Mouse (Mus musculus) midbrain, embryonic 15.5 days (tissue): ENCODE results near the gene Ehd4. TPM values are rescaled to one million over a fixed set of nuclear protein-coding genes. Genes with fewer than 3 reads are reported as not detected.

Experiments used
- ATAC-seq: fragments of 200-750 bp; cut with Nextera tagmentation; replicated peaks from 2 replicates; pipeline ENCODE4 v1.8.0; 2017; ENCODE audit warnings: moderate TSS enrichment
- H3K27ac ChIP-seq: fragments of 300-500 bp; sonication (generic); 2 replicates; pipeline ENCODE4 v1.5.1; 2015; ENCODE audit warnings: mild to moderate bottlenecking, inconsistent platforms
- H3K27me3 ChIP-seq: fragments of 300-500 bp; sonication (generic); replicated peaks from 2 replicates; pipeline ENCODE4 v1.6.1; 2015; ENCODE audit warnings: inconsistent platforms
- H3K36me3 ChIP-seq: fragments of 300-500 bp; sonication (generic); replicated peaks from 2 replicates; pipeline ENCODE4 v1.6.1; 2015; ENCODE audit warnings: inconsistent platforms
- H3K4me1 ChIP-seq: fragments of 300-500 bp; sonication (generic); 2 replicates; pipeline ENCODE4 v1.6.1; 2015; ENCODE audit warnings: inconsistent platforms
- H3K4me2 ChIP-seq: fragments of 300-500 bp; sonication (generic); 2 replicates; pipeline ENCODE4 v1.6.1; 2015; ENCODE audit warnings: inconsistent platforms, mild to moderate bottlenecking, moderate library complexity
- H3K4me3 ChIP-seq: fragments of 300-500 bp; sonication (generic); 2 replicates; pipeline ENCODE4 v1.5.1; 2015; ENCODE audit warnings: mild to moderate bottlenecking, inconsistent platforms
- H3K9ac ChIP-seq: fragments of 300-500 bp; sonication (generic); 2 replicates; pipeline ENCODE4 v1.6.1; 2015; ENCODE audit warnings: mild to moderate bottlenecking, inconsistent platforms
- H3K9me3 ChIP-seq: fragments of 300-500 bp; sonication (generic); 2 replicates; pipeline ENCODE4 v1.6.1; 2016; ENCODE audit warnings: inconsistent platforms
- WGBS: fragments of 180-500 bp; shearing (Covaris S2); methylation state at CpG from one replicate; pipeline ENCODE4 v1.1.7; 2015; ENCODE audit warnings: mixed read lengths; 5-methylcytosine and 5-hydroxymethylcytosine counted together
- polyA plus RNA-seq: library from polyadenylated mRNA; unstranded; fragments of >200 nt; fragmentation: Nextera tagmentation; extraction: Ambion mirVana; gene quantifications from 2 replicates; pipeline ENCODE4 v1.2.1, GENCODE M21; 2015

The Ehd4 gene
- polyA plus RNA-seq, 1 experiment from 2014 or later, result 17.9 TPM

- H3K9me3 ChIP-seq, result no peaks in the 10 kb centered on the region
- H3K4me1 ChIP-seq, result no peaks in the 10 kb centered on the region
- H3K27ac ChIP-seq, result no peak overlapping the region
- H3K36me3 ChIP-seq, result no peaks in the 10 kb centered on the region
- H3K4me2 ChIP-seq, result no peak overlapping the region
- no peaks in the 10 kb centered on the region for H3K27me3 ChIP-seq
- H3K4me3 ChIP-seq, result no peak overlapping the region
- WGBS, result 93% methylated on average over 6 of the region's 6 CpGs
- no peak for ATAC-seq
- no peak overlapping the region for H3K9ac ChIP-seq
Measured at GRCm38 (mm10) chr2:120122983-120123382, 31.4 kb downstream of the Ehd4 start.

GRCm38 (mm10) chr2:120117346-120117745 is 37.1 kb downstream of the Ehd4 start:
- 89% methylated on average over 6 of the region's 6 CpGs for WGBS
- Histone ChIP-seq H3K27ac (no peak overlapping the region), H3K4me3 (no peak overlapping the region), H3K9ac (no peak overlapping the region), H3K4me1 (no peaks in the 10 kb centered on the region), H3K36me3 (no peaks in the 10 kb centered on the region), H3K27me3 (no peaks in the 10 kb centered on the region), H3K4me2 (no peak overlapping the region), H3K9me3 (no peaks in the 10 kb centered on the region)
- ATAC-seq, result no peak

- no peaks in the 10 kb centered on the region for H3K4me1 ChIP-seq
- no peaks in the 10 kb centered on the region for H3K27me3 ChIP-seq
- no peak overlapping the region for H3K9ac ChIP-seq
- ATAC-seq, result no peak
- H3K36me3 ChIP-seq, result no peaks in the 10 kb centered on the region
- no peak overlapping the region for H3K4me2 ChIP-seq
- no peak overlapping the region for H3K4me3 ChIP-seq
- H3K9me3 ChIP-seq, result no peaks in the 10 kb centered on the region
- 97% methylated on average over 1 of the region's 1 CpGs for WGBS
- no peak overlapping the region for H3K27ac ChIP-seq
Measured at GRCm38 (mm10) chr2:120116362-120116761, 38.0 kb downstream of the Ehd4 start.

- no peak overlapping the region for H3K4me2 ChIP-seq
- no peak overlapping the region for H3K27ac ChIP-seq
- WGBS, result 75% methylated on average over 4 of the region's 4 CpGs
- H3K9me3 ChIP-seq, result no peaks in the 10 kb centered on the region
- H3K9ac ChIP-seq, result no peak overlapping the region
- no peaks in the 10 kb centered on the region for H3K4me1 ChIP-seq
- H3K27me3 ChIP-seq, result no peaks in the 10 kb centered on the region
- no peaks in the 10 kb centered on the region for H3K36me3 ChIP-seq
- no peak overlapping the region for H3K4me3 ChIP-seq
- ATAC-seq, result no peak
Measured at GRCm38 (mm10) chr2:120114977-120115376, 39.4 kb downstream of the Ehd4 start.

GRCm38 (mm10) chr2:120113963-120114362 is 40.4 kb downstream of the Ehd4 start:
- Histone ChIP-seq H3K4me1 (no peaks in the 10 kb centered on the region), H3K27ac (no peak overlapping the region), H3K36me3 (no peaks in the 10 kb centered on the region), H3K9ac (no peak overlapping the region), H3K4me2 (no peak overlapping the region), H3K27me3 (no peaks in the 10 kb centered on the region), H3K4me3 (no peak overlapping the region), H3K9me3 (no peaks in the 10 kb centered on the region)
- 88% methylated on average over 3 of the region's 3 CpGs for WGBS
- ATAC-seq, result no peak

GRCm38 (mm10) chr2:120113476-120113875 is 40.9 kb downstream of the Ehd4 start:
- H3K4me3 ChIP-seq, result no peak overlapping the region
- 88% methylated on average over 6 of the region's 6 CpGs for WGBS
- no peak overlapping the region for H3K9ac ChIP-seq
- no peaks in the 10 kb centered on the region for H3K27me3 ChIP-seq
- no peak for ATAC-seq
- no peaks in the 10 kb centered on the region for H3K9me3 ChIP-seq
- H3K27ac ChIP-seq, result no peak overlapping the region
- no peaks in the 10 kb centered on the region for H3K36me3 ChIP-seq
- H3K4me2 ChIP-seq, result no peak overlapping the region
- no peaks in the 10 kb centered on the region for H3K4me1 ChIP-seq

- Histone ChIP-seq H3K27me3 (no peaks in the 10 kb centered on the region), H3K4me1 (no peaks in the 10 kb centered on the region), H3K27ac (no peak overlapping the region), H3K36me3 (no peaks in the 10 kb centered on the region), H3K4me2 (no peak overlapping the region), H3K9me3 (no peaks in the 10 kb centered on the region), H3K4me3 (no peak overlapping the region), H3K9ac (no peak overlapping the region)
- WGBS, result 63% methylated on average over 4 of the region's 4 CpGs
- ATAC-seq, result no peak
Measured at GRCm38 (mm10) chr2:120111596-120111995, 42.8 kb downstream of the Ehd4 start.

GRCm38 (mm10) chr2:120111172-120111571 is 43.2 kb downstream of the Ehd4 start:
- no peaks in the 10 kb centered on the region for H3K36me3 ChIP-seq
- H3K9ac ChIP-seq, result no peak overlapping the region
- 80% methylated on average over 3 of the region's 3 CpGs for WGBS
- no peak for ATAC-seq
- no peak overlapping the region for H3K4me2 ChIP-seq
- no peaks in the 10 kb centered on the region for H3K9me3 ChIP-seq
- H3K4me1 ChIP-seq, result no peaks in the 10 kb centered on the region
- H3K27ac ChIP-seq, result no peak overlapping the region
- no peaks in the 10 kb centered on the region for H3K27me3 ChIP-seq
- no peak overlapping the region for H3K4me3 ChIP-seq

- no peaks in the 10 kb centered on the region for H3K9me3 ChIP-seq
- no peak overlapping the region for H3K4me3 ChIP-seq
- no peaks in the 10 kb centered on the region for H3K4me1 ChIP-seq
- ATAC-seq, result no peak
- H3K4me2 ChIP-seq, result no peak overlapping the region
- H3K27ac ChIP-seq, result no peak overlapping the region
- 82% methylated on average over 4 of the region's 4 CpGs for WGBS
- no peaks in the 10 kb centered on the region for H3K27me3 ChIP-seq
- no peak overlapping the region for H3K9ac ChIP-seq
- no peaks in the 10 kb centered on the region for H3K36me3 ChIP-seq
Measured at GRCm38 (mm10) chr2:120108077-120108476, 46.3 kb downstream of the Ehd4 start.

GRCm38 (mm10) chr2:120107446-120107845 is 47.0 kb downstream of the Ehd4 start:
- Histone ChIP-seq H3K4me3 (no peak overlapping the region), H3K4me1 (no peaks in the 10 kb centered on the region), H3K36me3 (no peaks in the 10 kb centered on the region), H3K27ac (no peak overlapping the region), H3K9me3 (no peaks in the 10 kb centered on the region), H3K27me3 (no peaks in the 10 kb centered on the region), H3K9ac (no peak overlapping the region), H3K4me2 (no peak overlapping the region)
- WGBS, result 88% methylated on average over 2 of the region's 2 CpGs
- no peak for ATAC-seq

GRCm38 (mm10) chr2:120106397-120106973 is 47.9 kb downstream of the Ehd4 start:
- 88% methylated on average over 8 of the region's 8 CpGs for WGBS
- no peak for ATAC-seq
- H3K9me3 ChIP-seq, result no peaks in the 10 kb centered on the region

GRCm38 (mm10) chr2:120105861-120106260 is 48.5 kb downstream of the Ehd4 start:
- H3K36me3 ChIP-seq, result no peaks in the 10 kb centered on the region
- H3K4me3 ChIP-seq, result no peak overlapping the region
- no peak for ATAC-seq
- H3K4me2 ChIP-seq, result no peak overlapping the region
- 71% methylated on average over 3 of the region's 3 CpGs for WGBS
- H3K27ac ChIP-seq, result no peak overlapping the region
- H3K9ac ChIP-seq, result no peak overlapping the region
- no peaks in the 10 kb centered on the region for H3K27me3 ChIP-seq
- H3K4me1 ChIP-seq, result no peaks in the 10 kb centered on the region
- no peaks in the 10 kb centered on the region for H3K9me3 ChIP-seq

More at GRCm38 (mm10) chr2:120106397-120106973, 47.9 kb downstream of the Ehd4 start:
- no peak overlapping the region for H3K4me3 ChIP-seq
- no peak overlapping the region for H3K4me2 ChIP-seq
- H3K27ac ChIP-seq, result no peak overlapping the region
- H3K4me1 ChIP-seq, result no peaks in the 10 kb centered on the region
- H3K36me3 ChIP-seq, result no peaks in the 10 kb centered on the region
- no peak overlapping the region for H3K9ac ChIP-seq
- no peaks in the 10 kb centered on the region for H3K27me3 ChIP-seq

GRCm38 (mm10) chr2:120102881-120103280 is 51.5 kb downstream of the Ehd4 start:
- no peak for ATAC-seq
- Histone ChIP-seq H3K4me2 (no peak overlapping the region), H3K4me1 (no peaks in the 10 kb centered on the region), H3K36me3 (no peaks in the 10 kb centered on the region), H3K9ac (no peak overlapping the region), H3K27me3 (no peaks in the 10 kb centered on the region), H3K4me3 (no peak overlapping the region), H3K9me3 (no peaks in the 10 kb centered on the region), H3K27ac (no peak overlapping the region)
- 71% methylated on average over 6 of the region's 6 CpGs for WGBS
